Mouse (Mus musculus) CH12.LX (cell line): ENCODE measurements at regions not wholly inside any gene's neighbourhood (a gene's known extent, or its start where the extent isn't known, plus 50 kb on each side); places are given as distances from the start of the nearest gene placed in this dataset.

Experiments
- CHD1 ChIP-seq: IDR thresholded peaks from 2 replicates; pipeline ENCODE4 v1.6.1; 2012; ENCODE audit warnings: low read depth, low read length, improper control_type of control experiment, inconsistent platforms
- CTCF ChIP-seq, 2 experiments: IDR thresholded peaks in 1 of 2; conservative IDR thresholded peaks in 1 of 2; 2 replicates each; pipeline ENCODE4 v1.5.1; 2011 to 2012; ENCODE audit warnings: low read depth in 2 of 2, low read length in 2 of 2, improper control_type of control experiment in 1 of 2, inconsistent platforms in 1 of 2, mild to moderate bottlenecking in 1 of 2, moderate library complexity in 1 of 2
- EP300 ChIP-seq: IDR thresholded peaks from 2 replicates; pipeline ENCODE4 v1.6.1; 2011; ENCODE audit warnings: low read length, improper control_type of control experiment
- MAX ChIP-seq: IDR thresholded peaks from 2 replicates; pipeline ENCODE4 v1.6.1; 2011; ENCODE audit warnings: low read length, improper control_type of control experiment
- RCOR1 ChIP-seq: conservative IDR thresholded peaks from 2 replicates; pipeline ENCODE4 v1.6.1; 2012; ENCODE audit warnings: low read depth, mild to moderate bottlenecking, inconsistent platforms, low read length, improper control_type of control experiment
- SIN3A ChIP-seq: IDR thresholded peaks from 2 replicates; pipeline ENCODE4 v1.6.1; 2012; ENCODE audit warnings: low read length, improper control_type of control experiment, inconsistent platforms
- USF1 ChIP-seq: IDR thresholded peaks from 2 replicates; pipeline ENCODE4 v1.6.1; 2014; ENCODE audit warnings: low read depth, mild to moderate bottlenecking, inconsistent platforms, low read length, improper control_type of control experiment
- ZNF384 ChIP-seq: IDR thresholded peaks from 2 replicates; pipeline ENCODE4 v1.6.1; 2012; ENCODE audit warnings: low read depth, low read length, improper control_type of control experiment, inconsistent platforms

DNA sequence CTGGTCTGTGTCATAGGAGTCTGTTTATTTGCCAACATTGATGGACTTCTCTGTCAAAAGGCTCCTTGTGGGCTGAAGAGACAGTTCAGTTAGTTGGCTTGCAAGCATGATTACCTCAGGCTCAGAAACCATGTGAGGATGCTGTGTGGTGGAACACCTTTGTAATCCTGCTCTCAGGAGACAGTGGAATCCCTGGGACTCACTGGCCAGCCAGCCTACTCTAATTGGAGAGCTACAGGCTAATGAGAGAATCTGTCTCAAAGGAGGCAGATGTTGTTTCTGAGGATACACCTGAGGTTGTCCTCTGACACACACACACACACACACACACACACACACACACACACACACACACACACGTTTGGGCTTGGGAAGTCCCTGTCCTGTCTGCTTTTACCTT is 51.1 kb upstream of the Atp1b1 start:
- TF ChIP-seq SIN3A = no peak
- TF ChIP-seq EP300 = no peak
- no peak for TF ChIP-seq CHD1
- TF ChIP-seq CTCF (conservative IDR thresholded peaks at IDR 0.05 in 1 of 2, IDR thresholded peaks at IDR 0.05 in 1 of 2; ENCODE audit: low read depth in 2 of 2, low read length in 2 of 2) = no peak
- no peak for TF ChIP-seq ZNF384
- no peak for TF ChIP-seq RCOR1
- no peak for TF ChIP-seq USF1
- no peak for TF ChIP-seq MAX
